Mouse (Mus musculus) heart, adult 2 months (tissue): ENCODE measurements at regions not wholly inside any gene's neighbourhood (a gene's known extent, or its start where the extent isn't known, plus 50 kb on each side); places are given as distances from the start of the nearest gene placed in this dataset.

Experiments used
- CTCF ChIP-seq: fragments of 200-600 bp; IDR thresholded peaks from 2 replicates; pipeline ENCODE4 v1.8.1; 2022; ENCODE audit warnings: antibody characterized with exemption, mild to moderate bottlenecking, moderate library complexity
- EP300 ChIP-seq: fragments of 200-500 bp; IDR thresholded peaks from 2 replicates; pipeline ENCODE4 v1.6.1; 2011; ENCODE audit warnings: low read depth, low read length, control low read depth; ENCODE audit not compliant: insufficient read depth
- POLR2A ChIP-seq: fragments of 200-500 bp; IDR thresholded peaks from 2 replicates; pipeline ENCODE4 v1.6.1; 2011; ENCODE audit warnings: mild to moderate bottlenecking, low read depth, low read length, control low read depth; ENCODE audit not compliant: insufficient read depth

- TF ChIP-seq CTCF (no peak), POLR2A (no peak), EP300 (no peak)
Measured at GRCm38 (mm10) chr13:5729426-5730068, 131.7 kb upstream of the Klf6 start.
